ENCODE assay signal across 7 mouse cellular contexts in the genomic region with DNA sequence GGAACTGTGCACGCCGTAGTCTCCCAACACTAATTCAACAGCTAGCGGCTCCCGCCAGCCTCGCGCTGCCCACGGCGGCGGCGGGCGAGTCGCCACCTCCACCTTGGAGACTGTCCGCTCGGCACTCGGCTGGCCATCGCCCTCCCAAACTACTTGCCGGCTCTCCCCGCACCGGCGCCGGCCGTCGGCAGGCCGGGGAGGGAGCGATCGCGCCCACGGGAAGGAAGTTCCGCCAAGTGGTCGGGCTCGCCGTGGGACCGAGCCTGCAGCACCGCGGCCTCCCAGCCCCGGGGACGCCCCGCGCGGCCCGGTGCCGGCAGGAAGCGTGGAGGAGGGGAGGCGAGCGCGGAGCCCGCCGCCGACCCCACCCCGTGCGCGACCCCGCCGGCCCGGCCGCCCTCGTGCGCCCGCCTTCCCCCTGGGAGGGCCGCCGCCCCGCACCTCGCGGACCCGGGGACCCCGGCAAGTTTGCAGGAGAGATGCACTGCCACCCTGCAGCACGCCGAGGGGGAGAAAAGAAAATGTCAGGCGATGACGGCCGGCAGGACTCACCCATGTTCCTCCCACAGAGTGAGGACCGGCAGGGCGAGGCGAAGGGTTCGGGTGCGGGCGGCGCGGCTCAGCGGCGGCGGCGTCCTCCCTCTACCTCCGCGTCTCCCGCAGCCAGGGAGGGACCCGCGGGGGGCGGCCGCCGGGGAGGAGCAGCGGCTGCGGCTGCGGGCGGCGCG. TPM values are rescaled to one million over a fixed set of nuclear protein-coding genes. Genes with fewer than 3 reads are reported as not detected.
DNase-seq lines count a peak whose midpoint lies in the region; ATAC-seq lines count a peak whose summit lies in the region.

Gene Rap1gds1 (minus strand): TSS at position 718 of the 728 bp plus-strand sequence.

- H3K9ac ChIP-seq in embryonic facial prominence, embryonic 11.5 days (replicated peaks; ENCODE audit: low read length), result peak within 1 kb of the TSS; percentile 94
- peak within 1 kb of the TSS; percentile 92 for H3K9ac ChIP-seq in limb, embryonic 12.5 days (replicated peaks)
- peak within 1 kb of the TSS; percentile 89 for H3K9ac ChIP-seq in midbrain, embryonic 14.5 days (replicated peaks; ENCODE audit: low read length)

- no peaks in the 10 kb centered on the region for H3K36me3 ChIP-seq in embryonic facial prominence, embryonic 11.5 days (replicated peaks; ENCODE audit: control insufficient read depth, insufficient read depth, low read depth, low read length)
- H3K36me3 ChIP-seq in limb, embryonic 12.5 days, result no peaks in the 10 kb centered on the region
- no peaks in the 10 kb centered on the region for H3K36me3 ChIP-seq in midbrain, embryonic 14.5 days (ENCODE audit: control insufficient read depth, insufficient read depth, low read length)

- DNase-seq in adrenal gland, postnatal 25 days, result peak; percentile 59
- peak; percentile 58 for DNase-seq in embryonic facial prominence, embryonic 11.5 days (ENCODE audit: low spot score)
- peak; percentile 98 for DNase-seq in heart, adult 11 months
- peak; percentile 74 for DNase-seq in kidney, adult 18-20 months
- DNase-seq in midbrain, embryonic 14.5 days, result peak; percentile 75
- DNase-seq in spleen, adult 12 weeks (ENCODE audit: low spot score), result peak; percentile 51

- peak within 1 kb of the TSS; percentile 78 for H3K4me3 ChIP-seq in embryonic facial prominence, embryonic 11.5 days (ENCODE audit: low read depth, low read length)
- peak within 1 kb of the TSS; percentile 88 for H3K4me3 ChIP-seq in limb, embryonic 12.5 days (replicated peaks)
- H3K4me3 ChIP-seq in midbrain, embryonic 14.5 days (replicated peaks; ENCODE audit: low read depth, low read length), result peak within 1 kb of the TSS; percentile 91

- no peaks in the 10 kb centered on the region for H3K9me3 ChIP-seq in embryonic facial prominence, embryonic 11.5 days (replicated peaks; ENCODE audit: control insufficient read depth, low read length)
- no peaks in the 10 kb centered on the region for H3K9me3 ChIP-seq in limb, embryonic 12.5 days
- no peaks in the 10 kb centered on the region for H3K9me3 ChIP-seq in midbrain, embryonic 14.5 days (ENCODE audit: control insufficient read depth, low read length)

- ATAC-seq in embryonic facial prominence, embryonic 11.5 days (replicated peaks; ENCODE audit: insufficient number of reproducible peaks, low FRiP score, low TSS enrichment, low read depth), result peak; percentile 41
- peak; percentile 38 for ATAC-seq in limb, embryonic 12.5 days (ENCODE audit: insufficient number of reproducible peaks, insufficient read depth, low FRiP score, low TSS enrichment, low read depth)
- peak; percentile 62 for ATAC-seq in midbrain, embryonic 14.5 days (ENCODE audit: low FRiP score, low TSS enrichment)

- H3K4me1 ChIP-seq in embryonic facial prominence, embryonic 11.5 days (ENCODE audit: control insufficient read depth, insufficient read depth, low read length), result no peaks in the 10 kb centered on the region
- H3K4me1 ChIP-seq in limb, embryonic 12.5 days (replicated peaks), result peaks cover 14% of the 10 kb centered on the region; the same call in 1 of the 2 replicates
- H3K4me1 ChIP-seq in midbrain, embryonic 14.5 days (ENCODE audit: control insufficient read depth, insufficient read depth, low read length), result peaks cover 3% of the 10 kb centered on the region; the same call in 1 of the 2 replicates

- peak within 1 kb of the TSS; percentile 92 for H3K4me2 ChIP-seq in embryonic facial prominence, embryonic 11.5 days (ENCODE audit: low read depth, low read length)
- peak within 1 kb of the TSS; percentile 85 for H3K4me2 ChIP-seq in limb, embryonic 12.5 days
- peak within 1 kb of the TSS; percentile 90 for H3K4me2 ChIP-seq in midbrain, embryonic 14.5 days (ENCODE audit: low read length)

- under 1% methylated on average over 74 of the region's 97 CpGs for WGBS in embryonic facial prominence, embryonic 11.5 days
- under 1% methylated on average over 78 of the region's 97 CpGs for WGBS in limb, embryonic 12.5 days
- WGBS in midbrain, embryonic 14.5 days, result under 1% methylated on average over 95 of the region's 97 CpGs

- peak within 1 kb of the TSS; percentile 97 for H3K27ac ChIP-seq in embryonic facial prominence, embryonic 11.5 days (replicated peaks; ENCODE audit: low read depth, low read length)
- peak within 1 kb of the TSS; percentile 98 for H3K27ac ChIP-seq in limb, embryonic 12.5 days
- peak within 1 kb of the TSS; percentile 96 for H3K27ac ChIP-seq in midbrain, embryonic 14.5 days (replicated peaks; ENCODE audit: low read depth, low read length)

- no peaks in the 10 kb centered on the region for H3K27me3 ChIP-seq in embryonic facial prominence, embryonic 11.5 days (ENCODE audit: control insufficient read depth, insufficient read depth, low read length)
- H3K27me3 ChIP-seq in limb, embryonic 12.5 days, result no peaks in the 10 kb centered on the region
- H3K27me3 ChIP-seq in midbrain, embryonic 14.5 days (ENCODE audit: control insufficient read depth, insufficient read depth, low read length), result no peaks in the 10 kb centered on the region

RNA-seq across cellular contexts. Expression of gene Rap1gds1, which starts in this region (rescaled TPM):
- 57.3 TPM in 2 replicates for total RNA-seq in adrenal gland, postnatal 25 days (2021)
- polyA plus RNA-seq in embryonic facial prominence, embryonic 11.5 days (2014; fragmentation: Nextera tagmentation; extraction: Ambion mirVana), result 58.2 and 59.4 TPM in 2 replicates
- 52.3 and 55.9 TPM in 2 replicates for polyA plus RNA-seq in limb, embryonic 12.5 days (2016; fragmentation: Nextera tagmentation; extraction: Ambion mirVana)
- polyA plus RNA-seq in midbrain, embryonic 14.5 days (2014; fragmentation: Nextera tagmentation; extraction: Ambion mirVana), result 47.8 and 69.7 TPM in 2 replicates

Comparison
In these comparisons a context has a peak if more than half of its experiments do, and no peak if none do; other contexts are left out.
1. Peak in every context shown above with its lines: DNase-seq, ATAC-seq, H3K4me3 ChIP-seq and H3K27ac ChIP-seq.